Mouse (Mus musculus): ENCODE results near the gene Il5.

The Il5 gene

GRCm38 (mm10) chr11:53720715-53721114 is at the start of gene Il5:
Gene Il5 (plus strand): TSS chr11:53720794.
- DNase-seq, result no peak

- DNase-seq, result no peak
Measured at GRCm38 (mm10) chr11:53671414-53671813, 49.2 kb upstream of the Il5 start.

- DNase-seq, result no peak
Measured at GRCm38 (mm10) chr11:53680141-53680540, 40.5 kb upstream of the Il5 start.

- no peak for DNase-seq
Measured at GRCm38 (mm10) chr11:53681686-53682085, 38.9 kb upstream of the Il5 start.

- no peak for DNase-seq
Measured at GRCm38 (mm10) chr11:53682170-53682569, 38.4 kb upstream of the Il5 start.

GRCm38 (mm10) chr11:53682994-53683530 is 37.5 kb upstream of the Il5 start:
- no peak for DNase-seq

- DNase-seq, result no peak
Measured at GRCm38 (mm10) chr11:53691979-53692378, 28.6 kb upstream of the Il5 start.

GRCm38 (mm10) chr11:53698521-53698920 is 22.1 kb upstream of the Il5 start:
- no peak for DNase-seq

- DNase-seq, result no peak
Measured at GRCm38 (mm10) chr11:53699351-53699750, 21.2 kb upstream of the Il5 start.

- DNase-seq, result peak in 1 of 2 experiments; percentile 21
Measured at GRCm38 (mm10) chr11:53706236-53706933, 14.2 kb upstream of the Il5 start.

- DNase-seq, result peak; percentile 85 to 89
Measured at GRCm38 (mm10) chr11:53706934-53707717, 13.5 kb upstream of the Il5 start, which contains the start of gene Rad50. Gene Rad50 (minus strand): TSS chr11:53707319.

- DNase-seq, result no peak
Measured at GRCm38 (mm10) chr11:53707718-53708009, 12.9 kb upstream of the Il5 start.

GRCm38 (mm10) chr11:53719701-53720100 is 893 bp upstream of the Il5 start:
- DNase-seq, result no peak

GRCm38 (mm10) chr11:53731457-53731856 is 10.9 kb downstream of the Il5 start:
- DNase-seq, result no peak

- no peak for DNase-seq
Measured at GRCm38 (mm10) chr11:53732244-53732643, 11.7 kb downstream of the Il5 start.

- DNase-seq, result no peak
Measured at GRCm38 (mm10) chr11:53733824-53734223, 13.2 kb downstream of the Il5 start.

- DNase-seq, result no peak
Measured at GRCm38 (mm10) chr11:53734431-53734830, 13.8 kb downstream of the Il5 start.

- peak in 1 of 2 experiments; percentile 3 for DNase-seq
Measured at GRCm38 (mm10) chr11:53734970-53735681, 14.5 kb downstream of the Il5 start.

- DNase-seq, result peak; percentile 62 to 67
Measured at GRCm38 (mm10) chr11:53735682-53736245, 15.2 kb downstream of the Il5 start.

GRCm38 (mm10) chr11:53736771-53737572 is 16.4 kb downstream of the Il5 start:
- peak; percentile 48 to 50 for DNase-seq

- peak; percentile 50 to 53 for DNase-seq
Measured at GRCm38 (mm10) chr11:53737573-53737946, 17.0 kb downstream of the Il5 start.

GRCm38 (mm10) chr11:53742353-53742752 is 21.8 kb downstream of the Il5 start:
- no peak for DNase-seq

Data from cerebellum, postnatal 36 days (tissue).